In genomic region chr8:94189275-94190031, GRCm38 (mm10) we compare ENCODE assay signal across 9 mouse cellular contexts. TPM values are rescaled to one million over a fixed set of nuclear protein-coding genes. Genes with fewer than 3 reads are reported as not detected.
DNase-seq lines count a peak whose midpoint lies in the region; ATAC-seq lines count a peak whose summit lies in the region.
"Had no signal": no experiment of that assay in that cellular context is flagged by ENCODE, and none has a peak within 500 bp of the region (broad histone marks: within the 10 kb centered on the region; RNA-seq: fewer than 3 reads in every experiment).

No protein-coding gene starts in this region.

- no peaks in the 10 kb centered on the region for H3K9me3 ChIP-seq in midbrain, embryonic 14.5 days (ENCODE audit: control insufficient read depth, low read length)
- no peaks in the 10 kb centered on the region for H3K9me3 ChIP-seq in midbrain, embryonic 10.5 days (replicated peaks)
- no peaks in the 10 kb centered on the region for H3K9me3 ChIP-seq in hindbrain, embryonic 16.5 days (ENCODE audit: control insufficient read depth, low read length)
- no peaks in the 10 kb centered on the region for H3K9me3 ChIP-seq in limb, embryonic 10.5 days (replicated peaks)

- peaks cover 28% of the 10 kb centered on the region for H3K27me3 ChIP-seq in midbrain, embryonic 14.5 days (ENCODE audit: control insufficient read depth, insufficient read depth, low read length)
- H3K27me3 ChIP-seq in midbrain, embryonic 10.5 days (ENCODE audit: low read depth, poor library complexity, severe bottlenecking) = peaks cover 63% of the 10 kb centered on the region
- peaks cover 13% of the 10 kb centered on the region for H3K27me3 ChIP-seq in hindbrain, embryonic 16.5 days (replicated peaks; ENCODE audit: control insufficient read depth, insufficient read depth, low read length)
- peaks cover 58% of the 10 kb centered on the region for H3K27me3 ChIP-seq in limb, embryonic 10.5 days (ENCODE audit: low read depth, poor library complexity, severe bottlenecking)

- H3K4me3 ChIP-seq in midbrain, embryonic 14.5 days (replicated peaks; ENCODE audit: low read depth, low read length) = no peak overlapping the region
- H3K4me3 ChIP-seq in midbrain, embryonic 10.5 days = no peak overlapping the region
- H3K4me3 ChIP-seq in hindbrain, embryonic 16.5 days (ENCODE audit: low read length) = no peak overlapping the region
- no peak overlapping the region for H3K4me3 ChIP-seq in limb, embryonic 10.5 days

- H3K4me2 ChIP-seq in midbrain, embryonic 14.5 days (ENCODE audit: low read length) = no peak overlapping the region
- H3K4me2 ChIP-seq in hindbrain, embryonic 16.5 days (ENCODE audit: low read length) = no peak overlapping the region

- peak; percentile 36 to 57 for DNase-seq in cerebellum, postnatal 14 days
- DNase-seq in cerebellum, adult 18-20 months = no peak
- DNase-seq in midbrain, embryonic 14.5 days = peak; percentile 66
- no peak for DNase-seq in midbrain, embryonic 10.5 days (ENCODE audit: low spot score)
- peak; percentile 53 for DNase-seq in right cerebral cortex, postnatal 25 days
- no peak for DNase-seq in limb, embryonic 10.5 days (ENCODE audit: low spot score)

- H3K9ac ChIP-seq in midbrain, embryonic 14.5 days (replicated peaks; ENCODE audit: low read length) = no peak overlapping the region
- H3K9ac ChIP-seq in hindbrain, embryonic 16.5 days (ENCODE audit: low read depth, low read length) = no peak overlapping the region

- WGBS in midbrain, embryonic 14.5 days = 61% methylated on average over 13 of the region's 13 CpGs
- 78% methylated on average over 13 of the region's 13 CpGs for WGBS in midbrain, embryonic 10.5 days
- 48% methylated on average over 13 of the region's 13 CpGs for WGBS in hindbrain, embryonic 16.5 days
- WGBS in limb, embryonic 10.5 days = 79% methylated on average over 13 of the region's 13 CpGs

- H3K36me3 ChIP-seq in midbrain, embryonic 14.5 days (ENCODE audit: control insufficient read depth, insufficient read depth, low read length) = no peaks in the 10 kb centered on the region
- H3K36me3 ChIP-seq in midbrain, embryonic 10.5 days = no peaks in the 10 kb centered on the region
- H3K36me3 ChIP-seq in hindbrain, embryonic 16.5 days (ENCODE audit: control insufficient read depth, insufficient read depth, low read length) = no peaks in the 10 kb centered on the region
- H3K36me3 ChIP-seq in limb, embryonic 10.5 days = no peaks in the 10 kb centered on the region

- H3K27ac ChIP-seq in midbrain, embryonic 14.5 days (replicated peaks; ENCODE audit: low read depth, low read length) = no peak overlapping the region
- H3K27ac ChIP-seq in midbrain, embryonic 10.5 days (replicated peaks) = no peak overlapping the region
- 0 out of 2 replicates have a peak overlapping the region, but pooled peaks have one; percentile 6 for H3K27ac ChIP-seq in hindbrain, embryonic 16.5 days (ENCODE audit: low read depth, low read length)
- H3K27ac ChIP-seq in limb, embryonic 10.5 days = no peak overlapping the region

- ATAC-seq in midbrain, embryonic 14.5 days (ENCODE audit: low FRiP score, low TSS enrichment) = no peak
- ATAC-seq in hindbrain, embryonic 16.5 days = peak; percentile 83
- no peak for ATAC-seq in erythroblast, adult 5-6 weeks (replicated peaks; ENCODE audit: low FRiP score, poor library complexity, severe bottlenecking)

- H3K4me1 ChIP-seq in midbrain, embryonic 14.5 days (ENCODE audit: control insufficient read depth, insufficient read depth, low read length) = no peaks in the 10 kb centered on the region
- H3K4me1 ChIP-seq in midbrain, embryonic 10.5 days = peaks cover 34% of the 10 kb centered on the region
- H3K4me1 ChIP-seq in hindbrain, embryonic 16.5 days (ENCODE audit: control insufficient read depth, insufficient read depth, low read depth, low read length) = peaks cover 10% of the 10 kb centered on the region
- peaks cover 38% of the 10 kb centered on the region for H3K4me1 ChIP-seq in limb, embryonic 10.5 days

RNA-seq across cellular contexts. Expression of gene Mt1, which starts 10.6 kb away (rescaled TPM):
- 34.9 and 38.4 TPM in 2 replicates for polyA plus RNA-seq in midbrain, embryonic 14.5 days (2014; fragmentation: Nextera tagmentation; extraction: Ambion mirVana)
- 131 and 201 TPM in 2 replicates for polyA plus RNA-seq in midbrain, embryonic 10.5 days (2016; fragmentation: Nextera tagmentation; extraction: Ambion mirVana)
- 126 and 210 TPM in 2 replicates for polyA plus RNA-seq in hindbrain, embryonic 16.5 days (2015; fragmentation: Nextera tagmentation; extraction: Ambion mirVana)
- polyA plus RNA-seq in limb, embryonic 10.5 days (2016; fragmentation: Nextera tagmentation; extraction: Ambion mirVana) = 105 and 163 TPM in 2 replicates
- 59.6 and 67.9 TPM in 2 replicates for total RNA-seq in erythroblast, adult 5-6 weeks (2015; ENCODE audit: low replicate concordance)
- 13.0 and 63.6 TPM in 2 replicates for total RNA-seq in erythroblast, adult 5-6 weeks (2017; ENCODE audit: low replicate concordance)

RNA-seq across cellular contexts. Expression of gene Mt2, which starts 17.0 kb away (rescaled TPM):
- 7.9 and 9.3 TPM in 2 replicates for polyA plus RNA-seq in midbrain, embryonic 14.5 days (2014; fragmentation: Nextera tagmentation; extraction: Ambion mirVana)
- 32.3 and 55.8 TPM in 2 replicates for polyA plus RNA-seq in midbrain, embryonic 10.5 days (2016; fragmentation: Nextera tagmentation; extraction: Ambion mirVana)
- 30.4 and 53.8 TPM in 2 replicates for polyA plus RNA-seq in hindbrain, embryonic 16.5 days (2015; fragmentation: Nextera tagmentation; extraction: Ambion mirVana)
- 30.0 and 45.6 TPM in 2 replicates for polyA plus RNA-seq in limb, embryonic 10.5 days (2016; fragmentation: Nextera tagmentation; extraction: Ambion mirVana)
- 17.7 and 46.2 TPM in 2 replicates for total RNA-seq in erythroblast, adult 5-6 weeks (2015; ENCODE audit: low replicate concordance)
- 11.3 and 34.4 TPM in 2 replicates for total RNA-seq in erythroblast, adult 5-6 weeks (2017; ENCODE audit: low replicate concordance)

RNA-seq across cellular contexts. Expression of gene Nup93, which starts 24.9 kb away (rescaled TPM):
- polyA plus RNA-seq in midbrain, embryonic 14.5 days (2014; fragmentation: Nextera tagmentation; extraction: Ambion mirVana) = 58.5 and 75.4 TPM in 2 replicates
- polyA plus RNA-seq in midbrain, embryonic 10.5 days (2016; fragmentation: Nextera tagmentation; extraction: Ambion mirVana) = 133 and 142 TPM in 2 replicates
- 54.0 and 62.1 TPM in 2 replicates for polyA plus RNA-seq in hindbrain, embryonic 16.5 days (2015; fragmentation: Nextera tagmentation; extraction: Ambion mirVana)
- 139 and 146 TPM in 2 replicates for polyA plus RNA-seq in limb, embryonic 10.5 days (2016; fragmentation: Nextera tagmentation; extraction: Ambion mirVana)
- 6.5 and 6.9 TPM in 2 replicates for total RNA-seq in erythroblast, adult 5-6 weeks (2015; ENCODE audit: low replicate concordance)
- 8.6 and 11.0 TPM in 2 replicates for total RNA-seq in erythroblast, adult 5-6 weeks (2017; ENCODE audit: low replicate concordance)

RNA-seq across cellular contexts. Expression of gene Mt3, which starts 37.0 kb away (rescaled TPM):
- 137 and 212 TPM in 2 replicates for polyA plus RNA-seq in midbrain, embryonic 14.5 days (2014; fragmentation: Nextera tagmentation; extraction: Ambion mirVana)
- polyA plus RNA-seq in midbrain, embryonic 10.5 days (2016; fragmentation: Nextera tagmentation; extraction: Ambion mirVana) = 6.8 and 7.5 TPM in 2 replicates
- 242 and 317 TPM in 2 replicates for polyA plus RNA-seq in hindbrain, embryonic 16.5 days (2015; fragmentation: Nextera tagmentation; extraction: Ambion mirVana)
- polyA plus RNA-seq in limb, embryonic 10.5 days (2016; fragmentation: Nextera tagmentation; extraction: Ambion mirVana) = 0.30 TPM in 1 of 2 replicates, not detected in the other
- not detected in 2 replicates for total RNA-seq in erythroblast, adult 5-6 weeks (2015; ENCODE audit: low replicate concordance)
- total RNA-seq in erythroblast, adult 5-6 weeks (2017; ENCODE audit: low replicate concordance) = not detected in 2 replicates
- total RNA-seq: hematopoietic stem cell, adult 5-6 weeks had no signal

RNA-seq across cellular contexts. Expression of gene Mt4, which starts 52.5 kb away (rescaled TPM):
- not detected in 2 replicates for polyA plus RNA-seq in midbrain, embryonic 14.5 days (2014; fragmentation: Nextera tagmentation; extraction: Ambion mirVana)
- not detected in 2 replicates for polyA plus RNA-seq in midbrain, embryonic 10.5 days (2016; fragmentation: Nextera tagmentation; extraction: Ambion mirVana)
- polyA plus RNA-seq in hindbrain, embryonic 16.5 days (2015; fragmentation: Nextera tagmentation; extraction: Ambion mirVana) = not detected in 2 replicates
- polyA plus RNA-seq in limb, embryonic 10.5 days (2016; fragmentation: Nextera tagmentation; extraction: Ambion mirVana) = not detected in 2 replicates
- total RNA-seq in erythroblast, adult 5-6 weeks (2015; ENCODE audit: low replicate concordance) = not detected in 2 replicates
- total RNA-seq in erythroblast, adult 5-6 weeks (2017; ENCODE audit: low replicate concordance) = not detected in 2 replicates
- total RNA-seq: hematopoietic stem cell, adult 5-6 weeks had no signal

Comparison
In these comparisons a context has a peak if more than half of its experiments do, and no peak if none do; other contexts are left out.
1. DNase-seq: peak in cerebellum, postnatal 14 days (2 of 2), midbrain, embryonic 14.5 days (single experiment) and right cerebral cortex, postnatal 25 days (single experiment); none in cerebellum, adult 18-20 months (0 of 2), midbrain, embryonic 10.5 days (single experiment) and limb, embryonic 10.5 days (single experiment).